Mouse (Mus musculus) hindbrain, embryonic 15.5 days (tissue): ENCODE results near the gene Gm5134. TPM values are rescaled to one million over a fixed set of nuclear protein-coding genes. Genes with fewer than 3 reads are reported as not detected.

Experiments
- ATAC-seq: fragments of 200-750 bp; cut with Nextera tagmentation; 2 replicates; pipeline ENCODE4 v1.8.0; 2017; ENCODE audit warnings: low read depth, moderate number of reproducible peaks, moderate TSS enrichment; ENCODE audit not compliant: low FRiP score
- H3K27ac ChIP-seq: fragments of 300-500 bp; sonication (generic); replicated peaks from 2 replicates; pipeline ENCODE4 v1.5.1; 2015; ENCODE audit warnings: mild to moderate bottlenecking, inconsistent platforms
- H3K27me3 ChIP-seq: fragments of 300-500 bp; sonication (generic); 2 replicates; pipeline ENCODE4 v1.6.1; 2015; ENCODE audit warnings: control low read depth, inconsistent platforms
- H3K36me3 ChIP-seq: fragments of 300-500 bp; sonication (generic); 2 replicates; pipeline ENCODE4 v1.6.1; 2015; ENCODE audit warnings: control low read depth, inconsistent platforms
- H3K4me1 ChIP-seq: fragments of 300-500 bp; sonication (generic); replicated peaks from 2 replicates; pipeline ENCODE4 v1.6.1; 2015; ENCODE audit warnings: control low read depth, inconsistent platforms
- H3K4me2 ChIP-seq: fragments of 300-500 bp; sonication (generic); 2 replicates; pipeline ENCODE4 v1.6.1; 2015; ENCODE audit warnings: moderate library complexity, mild to moderate bottlenecking, inconsistent platforms
- H3K4me3 ChIP-seq: fragments of 300-500 bp; sonication (generic); 2 replicates; pipeline ENCODE4 v1.5.1; 2015; ENCODE audit warnings: mild to moderate bottlenecking, inconsistent platforms
- H3K9ac ChIP-seq: fragments of 300-500 bp; sonication (generic); 2 replicates; pipeline ENCODE4 v1.6.1; 2015; ENCODE audit warnings: inconsistent platforms
- H3K9me3 ChIP-seq: fragments of 300-500 bp; sonication (generic); 2 replicates; pipeline ENCODE4 v1.6.1; 2016; ENCODE audit warnings: control low read depth, inconsistent platforms
- WGBS: fragments of 180-500 bp; shearing (Covaris S2); methylation state at CpG from one replicate; pipeline ENCODE4 v1.1.7; 2015; 5-methylcytosine and 5-hydroxymethylcytosine counted together
- polyA plus RNA-seq: library from polyadenylated mRNA; unstranded; fragments of >200 nt; fragmentation: Nextera tagmentation; extraction: Ambion mirVana; gene quantifications from 2 replicates; pipeline ENCODE4 v1.2.1, GENCODE M21; 2015

Gm5134 gene
- polyA plus RNA-seq, 1 experiment from 2014 or later: not detected

- H3K27me3 ChIP-seq: no peaks in the 10 kb centered on the region
- no peaks in the 10 kb centered on the region for H3K36me3 ChIP-seq
- H3K27ac ChIP-seq: no peak overlapping the region
- H3K4me1 ChIP-seq: 0 out of 2 replicates have a peak, but pooled peaks cover 3% of the 10 kb centered on the region
- no peak overlapping the region for H3K4me3 ChIP-seq
- ATAC-seq: no peak
- 84% methylated on average over 2 of the region's 2 CpGs for WGBS
- no peaks in the 10 kb centered on the region for H3K9me3 ChIP-seq
- H3K4me2 ChIP-seq: no peak overlapping the region
- H3K9ac ChIP-seq: no peak overlapping the region
These were observed 48.9 kb downstream of the Gm5134 start for GRCm38 (mm10) chr10:76003221-76003620.

GRCm38 (mm10) chr10:76006385-76006784, 52.1 kb downstream of the Gm5134 start:
- Histone ChIP-seq H3K9ac (no peak overlapping the region), H3K4me1 (0 out of 2 replicates have a peak, but pooled peaks cover 3% of the 10 kb centered on the region), H3K9me3 (no peaks in the 10 kb centered on the region), H3K36me3 (no peaks in the 10 kb centered on the region), H3K27ac (no peak overlapping the region), H3K4me2 (no peak overlapping the region), H3K4me3 (no peak overlapping the region), H3K27me3 (no peaks in the 10 kb centered on the region)
- ATAC-seq: no peak
- WGBS: 90% methylated on average over 6 of the region's 6 CpGs

DNA sequence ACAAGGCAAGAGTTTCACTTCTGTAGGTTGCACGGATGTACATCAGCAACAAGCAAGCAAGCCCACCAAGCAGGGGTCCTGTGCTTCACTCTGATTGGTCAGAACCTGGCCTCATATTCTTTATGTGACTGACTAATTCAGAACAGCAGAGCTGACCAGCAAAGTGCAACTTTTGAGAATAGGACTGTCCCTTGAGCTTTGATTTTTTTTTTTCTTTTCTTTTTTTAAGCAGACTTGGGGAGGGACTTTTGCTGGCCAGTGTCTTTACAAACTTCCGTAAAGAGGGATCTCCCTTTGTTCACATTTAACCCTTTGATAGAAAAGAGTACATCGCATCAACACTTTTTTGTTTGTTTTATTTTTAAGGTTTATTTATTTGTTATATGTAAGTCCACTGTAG, 55.5 kb downstream of the Gm5134 start:
- no peak overlapping the region for H3K27ac ChIP-seq
- H3K27me3 ChIP-seq: no peaks in the 10 kb centered on the region
- H3K9ac ChIP-seq: no peak overlapping the region
- H3K36me3 ChIP-seq: no peaks in the 10 kb centered on the region
- H3K4me2 ChIP-seq: no peak overlapping the region
- H3K9me3 ChIP-seq: no peaks in the 10 kb centered on the region
- 82% methylated on average over 3 of the region's 3 CpGs for WGBS
- no peak overlapping the region for H3K4me3 ChIP-seq
- no peaks in the 10 kb centered on the region for H3K4me1 ChIP-seq
- ATAC-seq: no peak

- no peaks in the 10 kb centered on the region for H3K36me3 ChIP-seq
- no peaks in the 10 kb centered on the region for H3K9me3 ChIP-seq
- no peak for ATAC-seq
- 82% methylated on average over 6 of the region's 6 CpGs for whole genome bisulfite sequencing
- no peaks in the 10 kb centered on the region for H3K4me1 ChIP-seq
- H3K9ac ChIP-seq: no peak overlapping the region
- H3K27me3 ChIP-seq: no peaks in the 10 kb centered on the region
- H3K4me3 ChIP-seq: no peak overlapping the region
- H3K4me2 ChIP-seq: no peak overlapping the region
- H3K27ac ChIP-seq: no peak overlapping the region
These were observed 58.6 kb downstream of the Gm5134 start for GRCm38 (mm10) chr10:76012922-76013321.

- no peak overlapping the region for H3K4me3 ChIP-seq
- no peaks in the 10 kb centered on the region for H3K27me3 ChIP-seq
- H3K9me3 ChIP-seq: no peaks in the 10 kb centered on the region
- H3K4me1 ChIP-seq: no peaks in the 10 kb centered on the region
- 91% methylated on average over 3 of the region's 3 CpGs for WGBS
- ATAC-seq: no peak
- no peak overlapping the region for H3K4me2 ChIP-seq
- H3K9ac ChIP-seq: no peak overlapping the region
- no peaks in the 10 kb centered on the region for H3K36me3 ChIP-seq
- no peak overlapping the region for H3K27ac ChIP-seq
These were observed 62.6 kb downstream of the Gm5134 start for GRCm38 (mm10) chr10:76016886-76017285.

DNA sequence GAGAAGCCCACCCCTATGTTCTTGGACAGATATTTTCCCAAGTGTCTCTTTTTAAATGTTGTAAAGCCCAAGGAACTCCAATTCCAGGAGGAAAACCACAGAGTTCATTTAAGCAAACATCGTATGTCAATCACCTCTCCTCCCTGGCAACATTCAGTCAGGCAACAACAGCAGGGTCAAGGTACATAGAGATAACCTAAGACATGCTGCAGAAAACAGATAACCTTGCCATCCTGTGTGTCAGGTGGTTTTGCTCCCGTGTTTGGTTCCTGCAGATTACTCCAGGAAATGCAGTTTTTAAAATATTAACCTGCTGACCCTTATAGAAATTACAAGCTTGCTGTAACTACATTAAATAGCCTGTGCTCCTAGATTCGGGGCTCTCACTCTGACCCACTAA, 67.4 kb downstream of the Gm5134 start:
- Histone ChIP-seq H3K4me1 (no peaks in the 10 kb centered on the region), H3K4me3 (no peak overlapping the region), H3K27me3 (no peaks in the 10 kb centered on the region), H3K9me3 (no peaks in the 10 kb centered on the region), H3K4me2 (no peak overlapping the region), H3K36me3 (no peaks in the 10 kb centered on the region), H3K9ac (no peak overlapping the region), H3K27ac (no peak overlapping the region)
- ATAC-seq: no peak
- WGBS: 77% methylated on average over 3 of the region's 3 CpGs

GRCm38 (mm10) chr10:76023921-76024320, 69.6 kb downstream of the Gm5134 start:
- H3K27me3 ChIP-seq: no peaks in the 10 kb centered on the region
- no peaks in the 10 kb centered on the region for H3K4me1 ChIP-seq
- H3K9ac ChIP-seq: no peak overlapping the region
- H3K9me3 ChIP-seq: no peaks in the 10 kb centered on the region
- H3K36me3 ChIP-seq: no peaks in the 10 kb centered on the region
- no peak overlapping the region for H3K27ac ChIP-seq
- no peak overlapping the region for H3K4me2 ChIP-seq
- WGBS: 93% methylated on average over 6 of the region's 6 CpGs
- ATAC-seq: no peak
- H3K4me3 ChIP-seq: no peak overlapping the region

DNA sequence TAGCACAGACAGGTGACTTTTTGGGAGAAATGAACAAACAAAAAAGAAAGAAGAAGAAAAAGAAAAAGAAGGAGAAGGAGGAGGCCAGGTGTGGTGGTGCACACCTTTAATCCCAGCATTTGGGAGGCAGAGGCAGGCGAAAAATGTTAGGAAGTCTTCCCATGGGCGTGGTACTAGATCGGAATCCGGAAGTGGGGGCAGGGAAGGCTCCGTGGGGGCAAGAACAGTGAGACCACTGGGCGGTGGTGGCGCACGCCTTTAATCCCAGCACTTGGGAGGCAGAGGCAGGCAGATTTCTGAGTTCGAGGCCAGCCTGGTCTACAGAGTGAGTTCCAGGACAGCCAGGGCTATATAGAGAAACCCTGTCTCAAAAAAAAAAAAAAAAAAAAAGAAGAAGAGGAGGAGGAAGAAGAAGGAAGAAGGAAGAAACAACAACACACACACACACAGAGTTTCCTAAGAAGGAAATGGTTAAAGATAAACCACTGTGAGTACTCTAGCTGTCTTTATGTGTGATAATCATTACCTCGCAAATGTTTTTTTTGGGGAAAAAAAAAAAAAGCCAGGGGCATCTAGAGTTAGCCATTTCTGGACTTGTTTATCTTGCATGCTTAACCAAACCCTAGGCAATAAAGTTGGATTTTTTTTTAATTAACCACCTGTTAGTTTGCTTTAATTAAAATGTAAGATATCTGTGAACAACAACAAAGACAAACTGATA, 71.3 kb downstream of the Gm5134 start:
- Histone ChIP-seq H3K4me1 (no peaks in the 10 kb centered on the region), H3K4me2 (no peak overlapping the region), H3K36me3 (no peaks in the 10 kb centered on the region), H3K4me3 (no peak overlapping the region), H3K9me3 (no peaks in the 10 kb centered on the region), H3K27ac (no peak overlapping the region), H3K9ac (no peak overlapping the region), H3K27me3 (no peaks in the 10 kb centered on the region)
- WGBS: 94% methylated on average over 9 of the region's 10 CpGs
- ATAC-seq: no peak

DNA sequence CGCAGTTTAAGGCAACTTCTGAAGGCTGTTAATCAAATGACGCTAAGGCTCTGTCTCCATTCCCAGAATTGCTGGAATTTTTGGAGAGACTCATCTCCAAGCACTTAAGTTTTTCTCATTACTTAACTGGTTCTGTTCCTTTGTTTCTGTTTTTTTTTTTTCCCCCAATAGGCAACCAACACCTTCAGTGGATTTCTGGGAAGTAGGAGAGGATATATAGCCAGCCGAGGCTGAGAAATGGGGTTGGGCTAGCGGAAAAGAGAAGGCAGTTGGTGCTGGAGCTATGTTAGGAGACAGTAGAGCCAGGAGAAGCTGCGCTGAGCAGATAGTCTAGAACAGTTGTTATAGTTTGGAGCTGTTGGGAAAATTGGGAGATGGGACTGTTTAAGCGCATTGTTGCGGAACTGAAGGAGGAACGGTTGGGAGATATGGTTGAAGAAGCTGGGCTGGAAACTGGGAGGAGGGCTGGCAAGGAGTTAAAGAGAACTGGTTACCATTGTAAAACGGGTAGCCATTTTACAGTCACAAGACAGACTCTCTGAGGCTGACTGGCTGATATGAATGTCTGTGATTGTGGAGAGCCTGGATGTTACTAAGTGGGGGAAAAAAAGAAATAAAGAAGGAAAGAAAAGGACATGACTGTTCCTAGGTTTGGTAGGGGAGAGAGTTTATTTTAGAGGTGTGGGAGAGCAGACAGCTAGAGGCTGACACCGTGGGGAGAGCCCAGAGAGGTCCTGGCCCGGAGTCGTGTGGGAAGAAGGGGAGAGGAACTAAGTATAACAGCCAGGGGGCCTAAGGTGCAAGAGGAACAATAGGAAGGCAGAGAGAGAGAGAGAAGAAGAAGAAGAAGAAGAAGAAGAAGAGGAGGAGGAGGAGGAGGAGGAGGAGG, 73.1 kb downstream of the Gm5134 start:
- 70% methylated on average over 12 of the region's 12 CpGs for WGBS

DNA sequence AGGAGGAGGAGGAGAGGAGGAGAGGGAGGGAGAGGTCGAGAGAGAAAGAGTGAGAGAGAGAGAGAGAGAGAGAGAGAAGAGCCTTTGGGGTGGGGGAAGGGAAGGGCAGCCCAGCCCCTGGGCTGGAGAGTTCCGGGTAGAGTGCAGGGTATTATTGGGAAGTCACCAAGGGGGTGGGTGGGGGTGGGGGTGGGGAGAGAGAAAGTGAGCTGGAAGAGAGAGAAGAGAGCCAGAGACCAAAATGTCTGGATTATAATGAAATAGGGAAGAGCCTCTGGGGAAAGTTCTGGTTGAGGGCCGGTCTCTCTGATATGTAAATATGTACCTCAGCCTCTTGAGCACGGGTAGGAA, 73.7 kb downstream of the Gm5134 start:
- H3K9me3 ChIP-seq: no peaks in the 10 kb centered on the region
- 21% methylated on average over 4 of the region's 4 CpGs for WGBS
- no peaks in the 10 kb centered on the region for H3K36me3 ChIP-seq
- H3K27me3 ChIP-seq: no peaks in the 10 kb centered on the region
- no peak overlapping the region for H3K4me3 ChIP-seq
- H3K9ac ChIP-seq: no peak overlapping the region
- H3K4me2 ChIP-seq: no peak overlapping the region
- no peak for ATAC-seq
- no peak overlapping the region for H3K27ac ChIP-seq
- peaks cover 5% of the 10 kb centered on the region for H3K4me1 ChIP-seq

More for the DNA sequence above, 73.1 kb downstream of the Gm5134 start:
- Histone ChIP-seq H3K27ac (no peak overlapping the region), H3K4me3 (no peak overlapping the region), H3K36me3 (no peaks in the 10 kb centered on the region), H3K27me3 (no peaks in the 10 kb centered on the region), H3K4me2 (no peak overlapping the region), H3K4me1 (peaks cover 5% of the 10 kb centered on the region), H3K9ac (no peak overlapping the region), H3K9me3 (no peaks in the 10 kb centered on the region)
- no peak for ATAC-seq

GRCm38 (mm10) chr10:76028396-76028795, 74.1 kb downstream of the Gm5134 start:
- no peaks in the 10 kb centered on the region for H3K9me3 ChIP-seq
- ATAC-seq: no peak
- WGBS: 77% methylated on average over 9 of the region's 9 CpGs
- no peak overlapping the region for H3K4me3 ChIP-seq
- no peak overlapping the region for H3K27ac ChIP-seq
- no peaks in the 10 kb centered on the region for H3K27me3 ChIP-seq
- H3K4me2 ChIP-seq: no peak overlapping the region
- H3K4me1 ChIP-seq: peaks cover 9% of the 10 kb centered on the region
- no peak overlapping the region for H3K9ac ChIP-seq
- H3K36me3 ChIP-seq: no peaks in the 10 kb centered on the region

DNA sequence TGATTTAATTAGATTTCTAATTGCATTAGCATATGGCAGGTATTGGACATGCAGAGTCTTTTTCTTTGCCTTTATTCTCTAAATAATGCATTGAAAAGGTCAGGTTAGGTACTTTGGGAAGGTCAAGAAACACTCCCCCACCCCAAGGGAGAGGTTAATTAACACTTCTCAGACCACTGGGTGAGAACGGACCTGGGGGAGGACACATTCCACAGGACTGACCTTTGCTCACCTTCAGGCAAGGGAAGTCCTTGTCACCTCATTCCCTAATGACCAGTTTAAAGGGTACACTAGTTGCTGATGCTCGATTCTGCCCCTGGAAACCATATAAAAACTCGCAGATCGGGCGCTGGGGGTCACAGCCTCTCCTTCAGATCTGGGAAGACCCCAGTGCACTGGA, 75.0 kb downstream of the Gm5134 start:
- no peak overlapping the region for H3K27ac ChIP-seq
- no peaks in the 10 kb centered on the region for H3K9me3 ChIP-seq
- ATAC-seq: no peak
- no peaks in the 10 kb centered on the region for H3K27me3 ChIP-seq
- H3K36me3 ChIP-seq: no peaks in the 10 kb centered on the region
- H3K4me1 ChIP-seq: peaks cover 18% of the 10 kb centered on the region
- 66% methylated on average over 5 of the region's 5 CpGs for WGBS
- H3K4me2 ChIP-seq: no peak overlapping the region
- no peak overlapping the region for H3K9ac ChIP-seq
- no peak overlapping the region for H3K4me3 ChIP-seq
